Mouse (Mus musculus) CH12.LX (cell line): Measurements from ENCODE around the gene Tollip. TPM values are rescaled to one million over a fixed set of nuclear protein-coding genes. Genes with fewer than 3 reads are reported as not detected.

ENCODE experiments used
- DNase-seq: peaks from one replicate; pipeline ENCODE4 v3.0.0-alpha.2; 2013; ENCODE audit errors: extremely low read depth
- H3K27ac ChIP-seq: 2 replicates; pipeline ENCODE4 v1.5.1; 2012; ENCODE audit warnings: low read depth, mild to moderate bottlenecking, control low read depth, moderate library complexity; ENCODE audit not compliant: insufficient read depth
- H3K27me3 ChIP-seq: replicated peaks from 2 replicates; pipeline ENCODE3; 2012; ENCODE audit warnings: inconsistent platforms
- H3K36me3 ChIP-seq, 2 experiments: replicated peaks in 1 of 2; 2 replicates each; pipeline versions ENCODE3 to v1.6.1; 2012; ENCODE audit warnings: inconsistent platforms in 1 of 2, low read length in 1 of 2, mild to moderate bottlenecking in 1 of 2, mixed read lengths in 1 of 2, moderate library complexity in 1 of 2; ENCODE audit not compliant: control insufficient read depth in 1 of 2, insufficient read depth in 1 of 2
- H3K4me1 ChIP-seq, 2 experiments: 2 replicates each; pipeline ENCODE4 v1.6.1; 2012; ENCODE audit warnings: inconsistent platforms in 1 of 2, moderate library complexity in 1 of 2; ENCODE audit not compliant: insufficient read depth in 2 of 2, control insufficient read depth in 1 of 2
- H3K4me2 ChIP-seq: 2 replicates; pipeline ENCODE4 v1.6.1; 2012; ENCODE audit warnings: low read depth, mild to moderate bottlenecking, control low read depth; ENCODE audit not compliant: poor library complexity, insufficient read depth, severe bottlenecking
- H3K4me3 ChIP-seq, 3 experiments: fragments of 150-350 bp in 1 of 3; sonication (generic) in 1 of 3; replicated peaks in 1 of 3; 2 replicates each; pipeline versions ENCODE3 to v1.5.1; 2011 to 2012; ENCODE audit warnings: low read depth in 2 of 3, low read length in 2 of 3, mild to moderate bottlenecking in 2 of 3, moderate library complexity in 2 of 3, control low read depth in 1 of 3, improper control_type of control experiment in 1 of 3, inconsistent platforms in 1 of 3, mixed read lengths in 1 of 3; ENCODE audit not compliant: poor library complexity in 1 of 3
- H3K79me2 ChIP-seq: replicated peaks from 2 replicates; pipeline ENCODE4 v1.6.1; 2012; ENCODE audit warnings: mild to moderate bottlenecking, moderate library complexity; ENCODE audit not compliant: control insufficient read depth, poor library complexity, insufficient read depth, severe bottlenecking; ENCODE audit errors: extremely low read depth
- H3K9ac ChIP-seq: 2 replicates; pipeline ENCODE4 v1.6.1; 2012; ENCODE audit warnings: low read depth, mild to moderate bottlenecking, control low read depth, moderate library complexity; ENCODE audit not compliant: insufficient read depth
- H3K9me3 ChIP-seq: replicated peaks from 2 replicates; pipeline ENCODE3; 2012; ENCODE audit warnings: low read length, inconsistent platforms, mixed read lengths
- CHD2 ChIP-seq: IDR thresholded peaks from 2 replicates; pipeline ENCODE4 v1.6.1; 2011; ENCODE audit warnings: low read length, improper control_type of control experiment
- CTCF ChIP-seq, 2 experiments: IDR thresholded peaks in 1 of 2; conservative IDR thresholded peaks in 1 of 2; 2 replicates each; pipeline ENCODE4 v1.5.1; 2011 to 2012; ENCODE audit warnings: low read depth in 2 of 2, low read length in 2 of 2, improper control_type of control experiment in 1 of 2, inconsistent platforms in 1 of 2, mild to moderate bottlenecking in 1 of 2, moderate library complexity in 1 of 2
- EP300 ChIP-seq: IDR thresholded peaks from 2 replicates; pipeline ENCODE4 v1.6.1; 2011; ENCODE audit warnings: low read length, improper control_type of control experiment
- ETS1 ChIP-seq: conservative IDR thresholded peaks from 2 replicates; pipeline ENCODE4 v1.6.1; 2012; ENCODE audit warnings: low read depth, mild to moderate bottlenecking, inconsistent platforms, low read length, improper control_type of control experiment, moderate library complexity
- GABPA ChIP-seq: IDR thresholded peaks from 2 replicates; pipeline ENCODE4 v1.6.1; 2012; ENCODE audit warnings: low read depth, low read length, improper control_type of control experiment, inconsistent platforms; ENCODE audit not compliant: insufficient replicate concordance
- HCFC1 ChIP-seq: IDR thresholded peaks from 2 replicates; pipeline ENCODE4 v1.6.1; 2012; ENCODE audit warnings: low read depth, mild to moderate bottlenecking, inconsistent platforms, low read length, improper control_type of control experiment
- IRF4 ChIP-seq: IDR thresholded peaks from 2 replicates; pipeline ENCODE4 v1.6.1; 2014; ENCODE audit warnings: low read depth, mild to moderate bottlenecking, inconsistent platforms, low read length, improper control_type of control experiment
- JUN ChIP-seq: IDR thresholded peaks from 2 replicates; pipeline ENCODE4 v1.6.1; 2011; ENCODE audit warnings: low read depth, mild to moderate bottlenecking, low read length, improper control_type of control experiment, moderate library complexity; ENCODE audit not compliant: insufficient read depth
- JUND ChIP-seq: conservative IDR thresholded peaks from 2 replicates; pipeline ENCODE4 v1.6.1; 2011; ENCODE audit warnings: low read depth, low read length, improper control_type of control experiment
- KAT2A ChIP-seq: IDR thresholded peaks from 2 replicates; pipeline ENCODE4 v1.6.1; 2012; ENCODE audit warnings: low read length, improper control_type of control experiment, inconsistent platforms; ENCODE audit not compliant: insufficient replicate concordance
- MAFK ChIP-seq: IDR thresholded peaks from 2 replicates; pipeline ENCODE4 v1.6.1; 2011; ENCODE audit warnings: low read length, improper control_type of control experiment; ENCODE audit not compliant: insufficient replicate concordance
- MAX ChIP-seq: IDR thresholded peaks from 2 replicates; pipeline ENCODE4 v1.6.1; 2011; ENCODE audit warnings: low read length, improper control_type of control experiment
- MAZ ChIP-seq: IDR thresholded peaks from 2 replicates; pipeline ENCODE4 v1.6.1; 2012; ENCODE audit warnings: low read depth, mild to moderate bottlenecking, inconsistent platforms, low read length, improper control_type of control experiment, moderate library complexity
- MEF2A ChIP-seq: IDR thresholded peaks from 2 replicates; pipeline ENCODE4 v1.6.1; 2014; ENCODE audit warnings: low read depth, mild to moderate bottlenecking, inconsistent platforms, low read length, improper control_type of control experiment, borderline replicate concordance
- MXI1 ChIP-seq: IDR thresholded peaks from 2 replicates; pipeline ENCODE4 v1.6.1; 2011; ENCODE audit warnings: mild to moderate bottlenecking, low read depth, low read length, improper control_type of control experiment
- MYC ChIP-seq: IDR thresholded peaks from 2 replicates; pipeline ENCODE4 v1.6.1; 2011; ENCODE audit warnings: low read depth, mild to moderate bottlenecking, improper control_type of control experiment, low read length
- NELFE ChIP-seq: IDR thresholded peaks from 2 replicates; pipeline ENCODE4 v1.6.1; 2011; ENCODE audit warnings: low read depth, low read length, improper control_type of control experiment
- PAX5 ChIP-seq: IDR thresholded peaks from 2 replicates; pipeline ENCODE4 v1.6.1; 2012; ENCODE audit warnings: low read length, inconsistent platforms, mixed read lengths
- POLR2A ChIP-seq: IDR thresholded peaks from 2 replicates; pipeline ENCODE4 v1.6.1; 2011; ENCODE audit warnings: low read depth, mild to moderate bottlenecking, improper control_type of control experiment, low read length
- POLR2AphosphoS2 ChIP-seq: IDR thresholded peaks from 2 replicates; pipeline ENCODE4 v1.6.1; 2011; ENCODE audit warnings: low read depth, low read length, improper control_type of control experiment
- RAD21 ChIP-seq: IDR thresholded peaks from 2 replicates; pipeline ENCODE4 v1.6.1; 2011; ENCODE audit warnings: low read depth, mild to moderate bottlenecking, low read length, improper control_type of control experiment, moderate library complexity
- RCOR1 ChIP-seq: conservative IDR thresholded peaks from 2 replicates; pipeline ENCODE4 v1.6.1; 2012; ENCODE audit warnings: low read depth, mild to moderate bottlenecking, inconsistent platforms, low read length, improper control_type of control experiment
- SIN3A ChIP-seq: IDR thresholded peaks from 2 replicates; pipeline ENCODE4 v1.6.1; 2012; ENCODE audit warnings: low read length, improper control_type of control experiment, inconsistent platforms
- SMC3 ChIP-seq: IDR thresholded peaks from 2 replicates; pipeline ENCODE4 v1.6.1; 2011; ENCODE audit warnings: low read depth, low read length, improper control_type of control experiment
- TBP ChIP-seq: conservative IDR thresholded peaks from 2 replicates; pipeline ENCODE4 v1.6.1; 2011; ENCODE audit warnings: low read depth, low read length, improper control_type of control experiment
- UBTF ChIP-seq: IDR thresholded peaks from 2 replicates; pipeline ENCODE4 v1.6.1; 2012; ENCODE audit warnings: low read depth, mild to moderate bottlenecking, inconsistent platforms, low read length, improper control_type of control experiment, moderate library complexity
- USF1 ChIP-seq: IDR thresholded peaks from 2 replicates; pipeline ENCODE4 v1.6.1; 2014; ENCODE audit warnings: low read depth, mild to moderate bottlenecking, inconsistent platforms, low read length, improper control_type of control experiment
- USF2 ChIP-seq: conservative IDR thresholded peaks from 2 replicates; pipeline ENCODE4 v1.6.1; 2011; ENCODE audit warnings: low read depth, low read length, improper control_type of control experiment
- ZKSCAN1 ChIP-seq: IDR thresholded peaks from 2 replicates; pipeline ENCODE4 v1.6.1; 2012; ENCODE audit warnings: low read depth, inconsistent platforms, low read length, improper control_type of control experiment, borderline replicate concordance
- ZMIZ1 ChIP-seq: IDR thresholded peaks from 2 replicates; pipeline ENCODE4 v1.6.1; 2012; ENCODE audit warnings: low read depth, mild to moderate bottlenecking, inconsistent platforms, low read length, improper control_type of control experiment
- ZNF384 ChIP-seq: IDR thresholded peaks from 2 replicates; pipeline ENCODE4 v1.6.1; 2012; ENCODE audit warnings: low read depth, low read length, improper control_type of control experiment, inconsistent platforms
- dilution Hi-C: fragments of 300-500 bp; cut with MboI; formaldehyde crosslinking; loops from 2 replicates; pipeline ENCODE4 v1.14.3; 2020; ENCODE audit warnings: low sequenced_read_pairs; ENCODE audit not compliant: extremely low pct_unique_long_range_greater_than_20kb, extremely low pct_ligation_motif_present
- in situ Hi-C: fragments of 300-500 bp; cut with MboI; formaldehyde crosslinking; loops from 3 replicates; pipeline ENCODE4 v1.14.3; 2019; ENCODE audit warnings: low sequenced_read_pairs, low pct_ligation_motif_present, low pct_unique_long_range_greater_than_20kb, mixed read lengths
- polyA plus RNA-seq: library from polyadenylated mRNA; unstranded; fragments of >175 nt; gene quantifications from 2 replicates; pipeline ENCODE4 v1.2.1, GENCODE M21; 2012; ENCODE audit warnings: low read depth; ENCODE audit not compliant: insufficient read length
- total RNA-seq, 2 experiments: library from RNA; depleted of rRNA; stranded (reverse); fragments of 300-350 nt in 1 of 2; fragments of >200 nt in 1 of 2; gene quantifications; 2 replicates each; pipeline ENCODE4 v1.2.3; 2012 to 2014

Gene Tollip
- total and polyA plus RNA-seq, 3 experiments: 18.8 to 29.6 (median 22.8) TPM

DNA sequence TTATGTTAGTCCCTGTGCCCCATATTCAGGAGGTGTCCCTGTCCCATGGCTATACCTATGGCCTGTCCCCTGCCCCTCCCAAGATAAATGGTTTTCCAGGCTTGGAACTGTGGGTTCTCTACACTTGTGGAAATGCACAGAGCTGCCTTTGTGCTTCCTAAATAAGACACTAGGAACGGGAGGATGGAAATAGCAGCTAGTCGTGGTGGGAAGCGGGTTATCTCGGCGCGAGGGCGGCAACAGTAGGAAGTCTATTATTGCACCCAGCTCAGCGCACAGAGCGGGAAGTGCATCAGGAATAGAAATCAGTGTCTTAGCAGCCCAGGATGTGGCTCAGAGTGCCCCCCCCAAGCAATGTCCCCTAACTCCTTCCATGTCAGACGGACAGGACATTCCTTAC is 10.3 kb upstream of the Tollip start:
- H3K4me3 ChIP-seq: no peak overlapping the region
- no peak overlapping the region for H3K27ac ChIP-seq
- in situ Hi-C loops (no loop called here), dilution Hi-C loops (no loop called here)
- H3K27me3 ChIP-seq: peaks cover 85% of the 10 kb centered on the region
- H3K79me2 ChIP-seq: no peaks in the 10 kb centered on the region
- no peak for DNase-seq
- no peaks in the 10 kb centered on the region for H3K9me3 ChIP-seq
- no peaks in the 10 kb centered on the region for H3K4me1 ChIP-seq
- H3K9ac ChIP-seq: no peak overlapping the region
- TF ChIP-seq IRF4 (no peak), USF2 (no peak), ZMIZ1 (no peak), MEF2A (no peak), MXI1 (no peak), RCOR1 (no peak), SIN3A (no peak), HCFC1 (no peak), CTCF (conservative IDR thresholded peaks at IDR 0.05 in 1 of 2, IDR thresholded peaks at IDR 0.05 in 1 of 2; ENCODE audit: low read depth in 2 of 2, low read length in 2 of 2) (no peak), JUN (no peak), ZNF384 (no peak), ZKSCAN1 (no peak), MAFK (no peak)
- H3K36me3 ChIP-seq: no peaks in the 10 kb centered on the region
- H3K4me2 ChIP-seq: no peak overlapping the region

DNA sequence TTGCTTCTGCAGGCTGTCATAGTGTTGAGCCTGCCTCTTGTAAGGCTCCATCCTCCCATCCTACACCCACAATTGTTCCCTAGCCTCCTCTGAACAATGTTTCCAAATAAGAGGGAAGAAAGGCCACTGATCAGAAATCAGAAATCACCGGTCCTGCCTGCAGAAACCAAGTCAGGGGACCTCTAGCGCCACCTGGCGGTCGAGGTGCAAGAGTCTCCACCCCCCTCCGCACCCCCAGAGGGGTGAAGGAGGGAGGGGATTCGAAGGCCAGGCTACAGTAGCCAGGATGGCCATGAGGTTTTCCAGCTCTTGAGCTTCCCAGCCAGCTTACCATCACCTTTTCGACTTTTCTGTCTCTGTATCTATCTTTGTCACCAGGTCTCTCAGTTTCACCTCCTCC is 6.6 kb upstream of the Tollip start:
- no peak overlapping the region for H3K27ac ChIP-seq
- no peak overlapping the region for H3K9ac ChIP-seq
- in situ Hi-C loops (loop anchor here (25.0 kb wide), 1 partner anchor 163 kb away; no protein-coding TSS in a partner anchor), dilution Hi-C loops (no loop called here)
- peak; percentile 48 for DNase-seq
- H3K4me1 ChIP-seq: no peaks in the 10 kb centered on the region
- no peaks in the 10 kb centered on the region for H3K36me3 ChIP-seq
- peaks cover 68% of the 10 kb centered on the region for H3K27me3 ChIP-seq
- H3K9me3 ChIP-seq: no peaks in the 10 kb centered on the region
- TF ChIP-seq MAX (no peak), PAX5 (no peak), USF2 (no peak), ETS1 (no peak), HCFC1 (no peak), MAZ (peak; percentile 84; the same call in 1 of the 2 replicates), GABPA (no peak), MYC (no peak), RAD21 (peak; percentile 58), ZMIZ1 (no peak), CTCF (conservative IDR thresholded peaks at IDR 0.05 in 1 of 2, IDR thresholded peaks at IDR 0.05 in 1 of 2; ENCODE audit: low read depth in 2 of 2, low read length in 2 of 2) (peak; percentile 88 to 89), MAFK (no peak), MEF2A (0 out of 2 replicates have a peak, but pooled peaks have one; percentile 28), ZKSCAN1 (no peak), TBP (no peak), IRF4 (no peak), POLR2A (no peak), UBTF (no peak), USF1 (no peak), KAT2A (no peak), ZNF384 (no peak), JUN (no peak), RCOR1 (no peak), EP300 (no peak), POLR2AphosphoS2 (no peak), NELFE (0 out of 2 replicates have a peak, but pooled peaks have one; percentile 30), SMC3 (peak; percentile 86), JUND (no peak), SIN3A (no peak), CHD2 (no peak)
- no peaks in the 10 kb centered on the region for H3K79me2 ChIP-seq
- H3K4me3 ChIP-seq: no peak overlapping the region
- H3K4me2 ChIP-seq: no peak overlapping the region
